Mouse (Mus musculus) olfactory bulb, adult 2 months (tissue): ENCODE data around the gene Phldb3. TPM values are rescaled to one million over a fixed set of nuclear protein-coding genes. Genes with fewer than 3 reads are reported as not detected.

ENCODE experiments used
- H3K27ac ChIP-seq: fragments of 200-500 bp; 2 replicates; pipeline ENCODE4 v1.5.1; 2012; ENCODE audit warnings: low read depth, low read length; ENCODE audit not compliant: insufficient read depth
- H3K4me1 ChIP-seq: fragments of 200-500 bp; 2 replicates; pipeline ENCODE4 v1.6.1; 2012; ENCODE audit warnings: low read length; ENCODE audit not compliant: control insufficient read depth, insufficient read depth
- H3K4me3 ChIP-seq: fragments of 200-500 bp; 2 replicates; pipeline ENCODE4 v1.5.1; 2012; ENCODE audit warnings: mild to moderate bottlenecking, low read depth, low read length, moderate library complexity; ENCODE audit not compliant: insufficient read depth
- CTCF ChIP-seq: fragments of 200-500 bp; IDR thresholded peaks from 2 replicates; pipeline ENCODE4 v1.5.1; 2012; ENCODE audit warnings: low read depth, mild to moderate bottlenecking, low read length, moderate library complexity; ENCODE audit not compliant: insufficient read depth
- POLR2A ChIP-seq: fragments of 200-500 bp; IDR thresholded peaks from 2 replicates; pipeline ENCODE4 v1.6.1; 2012; ENCODE audit warnings: mild to moderate bottlenecking, low read depth, low read length, moderate library complexity; ENCODE audit not compliant: insufficient read depth
- WGBS: fragments of 180-500 bp; shearing (Covaris S2); methylation state at CpG from one replicate; pipeline ENCODE4 v1.1.7; 2018; 5-methylcytosine and 5-hydroxymethylcytosine counted together
- polyA plus RNA-seq: library from polyadenylated mRNA; stranded (reverse); fragments of >200 nt; gene quantifications from 2 replicates; pipeline ENCODE4 v1.2.4, GENCODE M21; 2012; ENCODE audit warnings: low replicate concordance; ENCODE audit not compliant: missing spikeins, insufficient read depth, insufficient read length

The Phldb3 gene
- polyA plus RNA-seq, 1 experiment = not detected

DNA sequence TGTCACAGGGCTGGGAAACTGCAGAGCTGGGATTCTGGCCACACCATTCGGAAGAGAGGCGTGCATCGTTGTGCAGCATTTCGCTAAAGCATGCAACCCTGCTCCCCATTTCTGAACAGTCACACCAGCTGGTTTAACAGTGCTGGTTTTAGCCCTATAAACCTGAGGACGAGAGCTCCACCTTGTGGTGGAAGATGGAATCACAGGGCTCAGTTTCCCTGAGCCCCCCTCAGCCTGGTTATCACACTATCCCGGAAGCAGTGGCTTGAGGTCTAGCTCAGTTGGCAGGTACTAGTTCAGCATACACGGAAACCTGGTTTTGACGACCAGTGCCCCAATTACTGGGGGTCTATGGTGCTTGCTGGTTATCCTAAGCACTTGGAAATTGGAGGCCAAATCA is 52.0 kb downstream of the Phldb3 start:
- H3K27ac ChIP-seq = no peak overlapping the region
- no peak overlapping the region for H3K4me3 ChIP-seq
- no peak for TF ChIP-seq POLR2A
- peak; percentile 55 for TF ChIP-seq CTCF
- peaks cover 4% of the 10 kb centered on the region for H3K4me1 ChIP-seq
- WGBS = 11% methylated on average over 8 of the region's 8 CpGs

DNA sequence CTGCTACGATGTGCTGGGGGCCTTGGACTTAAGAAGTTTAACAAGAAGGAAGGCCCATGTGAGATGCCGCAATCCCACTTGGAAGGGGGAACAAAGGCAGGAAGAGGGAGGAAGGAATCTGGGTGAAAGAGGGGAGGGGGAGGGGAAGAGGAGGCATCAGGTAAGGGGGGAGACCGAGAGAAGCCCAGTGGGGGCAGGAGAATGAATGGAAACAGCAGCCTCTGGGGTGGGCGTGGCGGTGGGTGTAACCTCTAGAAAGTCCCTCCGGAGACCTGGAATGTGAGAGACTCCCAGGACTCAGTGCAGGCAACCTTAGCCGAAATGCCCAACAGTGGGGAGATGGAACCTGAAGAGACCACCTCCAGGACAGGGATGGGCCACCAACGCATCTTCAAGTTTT is 53.7 kb downstream of the Phldb3 start:
- H3K27ac ChIP-seq = no peak overlapping the region
- no peak for TF ChIP-seq CTCF
- no peak for TF ChIP-seq POLR2A
- no peak overlapping the region for H3K4me3 ChIP-seq
- 54% methylated on average over 8 of the region's 8 CpGs for WGBS
- H3K4me1 ChIP-seq = peaks cover 4% of the 10 kb centered on the region

DNA sequence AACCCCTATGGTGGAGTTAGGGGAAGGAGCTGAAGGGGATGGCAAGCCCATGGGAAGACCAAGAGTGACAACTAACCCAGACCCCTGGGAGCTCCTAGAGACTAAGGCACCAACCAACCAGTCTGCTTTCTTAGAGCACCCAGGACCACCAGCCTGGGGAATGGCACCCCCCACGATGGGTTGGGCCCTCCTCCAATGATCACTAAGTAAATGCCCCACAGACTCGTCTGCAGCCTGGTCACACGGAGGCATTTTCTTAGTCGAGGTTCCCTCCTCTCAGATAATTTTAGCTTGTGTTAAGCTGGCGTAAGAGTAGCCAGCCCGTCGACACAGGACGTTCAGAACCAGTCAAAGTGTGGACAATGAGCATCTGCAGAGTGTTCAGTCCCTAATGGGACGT is 54.4 kb downstream of the Phldb3 start:
- Histone ChIP-seq H3K27ac (no peak overlapping the region), H3K4me1 (peaks cover 1% of the 10 kb centered on the region), H3K4me3 (no peak overlapping the region)
- 75% methylated on average over 9 of the region's 9 CpGs for WGBS
- TF ChIP-seq CTCF (no peak), POLR2A (no peak)

DNA sequence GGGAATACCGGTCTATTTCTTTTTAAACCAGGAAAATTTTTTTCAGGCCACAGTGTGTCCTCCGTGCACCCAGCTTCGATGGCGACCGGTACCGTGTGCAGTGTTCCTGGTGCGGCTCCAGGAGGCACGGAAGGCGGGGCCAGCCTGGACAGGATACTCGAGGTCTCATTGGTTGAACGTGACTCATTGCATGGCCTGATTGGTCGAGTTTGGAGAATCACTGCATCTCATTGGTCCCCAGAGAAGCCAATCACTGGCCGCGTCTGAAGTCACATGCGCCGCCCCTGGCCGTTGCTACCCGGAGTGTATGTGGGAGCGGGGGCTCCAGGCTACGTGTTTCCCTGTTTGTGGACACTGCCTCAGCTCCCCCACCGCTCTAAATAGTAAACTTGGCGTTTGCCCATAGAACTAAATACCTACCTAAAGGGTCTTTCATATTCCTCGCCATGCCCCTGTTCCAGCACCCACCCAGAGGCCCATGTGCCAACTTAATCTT is 61.4 kb downstream of the Phldb3 start:
- Histone ChIP-seq H3K27ac (no peak overlapping the region), H3K4me3 (no peak overlapping the region), H3K4me1 (no peaks in the 10 kb centered on the region)
- WGBS = 92% methylated on average over 23 of the region's 23 CpGs
- TF ChIP-seq POLR2A = no peak
- no peak for TF ChIP-seq CTCF

DNA sequence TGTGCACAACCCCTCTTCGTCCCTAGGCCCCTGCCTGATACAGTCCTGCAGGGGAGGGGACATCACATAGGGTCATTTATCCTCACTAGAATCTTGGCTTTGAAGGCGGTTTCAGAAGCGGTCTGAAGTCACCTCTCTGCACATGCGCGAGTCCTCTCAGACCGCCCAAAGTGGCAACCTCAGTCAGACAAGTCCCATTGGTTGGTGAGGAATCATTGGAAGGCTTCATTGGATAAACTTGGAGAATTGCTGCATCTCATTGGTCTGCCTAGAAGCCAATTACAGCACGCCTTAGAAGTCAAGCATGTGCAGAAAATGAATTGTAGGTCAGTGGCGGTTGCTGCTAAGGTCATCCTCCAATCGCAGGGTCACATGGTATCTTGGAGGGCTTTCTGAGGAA is 66.0 kb downstream of the Phldb3 start, which contains the start of gene Tex101:
Gene Tex101, minus strand, starts transcription at position 101 of the 400 bp plus-strand sequence.
- WGBS = 90% methylated on average over 9 of the region's 9 CpGs
- Histone ChIP-seq H3K4me1 (no peaks in the 10 kb centered on the region), H3K27ac (no peak within 1 kb of the TSS), H3K4me3 (no peak within 1 kb of the TSS)
- no peak for TF ChIP-seq CTCF
- no peak for TF ChIP-seq POLR2A

Other genes starting within 250 kb of the Phldb3 start
- gene Kcnn4, start 240.5 kb upstream of the Phldb3 start, polyA plus RNA-seq = not detected in 2 replicates
- not detected in 2 replicates for gene Smg9, start 211.1 kb upstream of the Phldb3 start, polyA plus RNA-seq
- gene Irgc1, start 158.5 kb upstream of the Phldb3 start, polyA plus RNA-seq = not detected in 2 replicates
- not detected in 2 replicates for gene Plaur, start 148.3 kb upstream of the Phldb3 start, polyA plus RNA-seq
- gene Cadm4, start 128.7 kb upstream of the Phldb3 start, polyA plus RNA-seq = not detected in 2 replicates
- not detected in 2 replicates for gene Zfp428, start 103.8 kb upstream of the Phldb3 start, polyA plus RNA-seq
- gene AC161166.1, start 98.3 kb upstream of the Phldb3 start, polyA plus RNA-seq = not detected in 2 replicates
- not detected in 2 replicates for gene Irgq, start 80.1 kb upstream of the Phldb3 start, polyA plus RNA-seq
- gene Pinlyp, start 64.6 kb upstream of the Phldb3 start, polyA plus RNA-seq = not detected in 2 replicates
- gene Xrcc1, start 64.5 kb upstream of the Phldb3 start, polyA plus RNA-seq = not detected in 2 replicates
- gene Ethe1, start 23.2 kb upstream of the Phldb3 start, polyA plus RNA-seq = not detected in 2 replicates
- gene Zfp575, start 23.1 kb upstream of the Phldb3 start, polyA plus RNA-seq = not detected in 2 replicates
- gene Lypd3, start 25.8 kb downstream of the Phldb3 start, polyA plus RNA-seq = not detected in 2 replicates
- not detected in 2 replicates for gene Tex101, start 65.9 kb downstream of the Phldb3 start, polyA plus RNA-seq
- not detected in 2 replicates for gene BC049730, start 98.5 kb downstream of the Phldb3 start, polyA plus RNA-seq
- gene Gm4763, start 116.1 kb downstream of the Phldb3 start, polyA plus RNA-seq = not detected in 2 replicates
- not detected in 2 replicates for gene Cd177, start 149.5 kb downstream of the Phldb3 start, polyA plus RNA-seq
- gene Ceacam10, start 166.4 kb downstream of the Phldb3 start, polyA plus RNA-seq = not detected in 2 replicates